Mouse (Mus musculus): ENCODE measurements around the gene Pus10.

DNA sequence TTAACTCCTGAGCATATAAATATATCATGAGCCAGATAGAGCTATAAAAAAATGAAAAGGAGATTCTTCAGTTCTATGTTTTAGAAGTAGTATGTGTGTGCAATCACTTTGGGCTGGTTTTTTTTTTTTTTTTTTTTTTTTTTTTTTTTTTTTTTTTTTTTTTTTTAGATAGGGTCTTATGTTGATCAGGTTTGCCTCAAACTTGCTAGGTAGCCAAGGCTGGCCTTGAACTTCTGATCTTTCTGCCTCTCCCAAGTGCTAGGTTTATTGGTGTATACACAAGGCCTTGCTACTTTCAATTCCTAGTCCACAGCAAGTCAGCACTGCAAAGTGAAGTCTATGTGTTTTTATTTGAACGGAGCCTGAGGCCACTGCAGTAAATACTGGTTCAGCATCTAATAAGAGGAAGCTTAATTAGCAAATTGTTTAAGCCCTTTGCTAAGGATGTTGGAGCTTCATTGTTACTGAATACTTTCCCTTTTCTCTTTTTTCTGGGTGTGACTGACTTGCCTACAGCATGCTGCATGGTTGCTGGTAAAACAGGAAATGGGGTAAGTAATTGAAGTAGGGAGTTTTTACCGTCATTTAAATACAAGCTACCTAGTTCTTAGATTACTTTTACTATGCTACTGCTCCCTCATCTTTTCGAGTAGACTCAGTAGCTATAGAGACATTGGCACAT lies 34.1 kb downstream of the Pus10 start:
- TF ChIP-seq CTCF (IDR thresholded peaks at IDR 0.05; ENCODE audit: extremely low read depth, insufficient read depth, insufficient read length, insufficient replicate concordance) (no peak), POLR2A (IDR thresholded peaks at IDR 0.05; ENCODE audit: low read depth, low read length) (no peak)

All from spleen, adult 2 months (tissue).